Mouse (Mus musculus): Measurements from ENCODE around the gene Rere.
"Not testable (repeated sequence)": the region's sequence is repeated elsewhere in the genome, so short reads cannot be mapped to it uniquely, and the experiment has no call there.

Rere gene

GRCm38 (mm10) chr4:150461427-150462189, 180.2 kb downstream of the Rere start:
- DNase-seq (ENCODE audit: low spot score in 2 of 2) = no peak

- peak; percentile 81 to 85 for DNase-seq (ENCODE audit: low spot score in 2 of 2)
Observed at GRCm38 (mm10) chr4:150462367-150462766, 180.9 kb downstream of the Rere start.

DNA sequence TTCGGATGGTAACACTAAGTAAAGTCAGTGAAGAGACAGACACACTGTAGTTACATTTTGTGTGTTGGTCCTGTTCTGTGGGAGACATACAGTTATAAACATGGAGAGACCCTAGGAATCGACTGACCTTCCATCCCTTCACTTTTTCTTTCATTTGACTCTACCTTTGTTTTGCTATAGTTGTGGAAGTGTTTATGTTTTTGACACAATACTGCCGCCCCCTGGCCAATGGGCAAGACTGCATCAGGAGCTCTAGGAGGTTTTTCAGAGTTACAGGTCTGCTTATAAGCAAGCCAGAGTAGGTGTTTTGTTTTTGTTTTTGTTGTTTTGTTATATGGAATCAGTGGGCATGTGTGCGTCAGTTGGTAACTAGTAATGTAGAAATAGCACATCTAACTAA, 184.3 kb downstream of the Rere start:
- DNase-seq (ENCODE audit: low spot score in 2 of 2) = peak; percentile 60 to 79

DNA sequence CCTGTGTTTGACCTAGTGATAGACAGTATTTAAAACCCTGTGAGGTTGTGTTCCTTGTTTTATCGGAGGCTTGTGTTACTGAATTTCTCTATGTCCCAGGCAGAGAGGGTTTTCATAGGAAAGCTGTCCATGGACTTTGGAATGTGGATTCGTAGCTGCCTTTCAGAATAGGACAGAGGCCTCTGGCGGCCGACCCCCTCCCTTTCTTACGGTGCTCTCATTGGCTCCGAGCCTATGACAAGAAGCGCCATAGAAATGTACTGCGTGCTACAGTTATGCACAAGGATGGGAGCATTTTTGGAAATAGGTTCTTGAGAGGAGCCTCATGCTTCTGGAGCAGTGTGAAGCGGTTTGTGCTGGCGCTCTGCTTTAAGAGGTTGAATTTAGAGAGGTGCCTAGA, 187.8 kb downstream of the Rere start:
- no peak for DNase-seq (ENCODE audit: low spot score in 2 of 2)

- DNase-seq (ENCODE audit: low spot score in 2 of 2) = no peak
Observed at GRCm38 (mm10) chr4:150470674-150471328, 189.4 kb downstream of the Rere start.

GRCm38 (mm10) chr4:150472751-150473436, 191.4 kb downstream of the Rere start:
- DNase-seq (ENCODE audit: low spot score in 2 of 2) = no peak

DNA sequence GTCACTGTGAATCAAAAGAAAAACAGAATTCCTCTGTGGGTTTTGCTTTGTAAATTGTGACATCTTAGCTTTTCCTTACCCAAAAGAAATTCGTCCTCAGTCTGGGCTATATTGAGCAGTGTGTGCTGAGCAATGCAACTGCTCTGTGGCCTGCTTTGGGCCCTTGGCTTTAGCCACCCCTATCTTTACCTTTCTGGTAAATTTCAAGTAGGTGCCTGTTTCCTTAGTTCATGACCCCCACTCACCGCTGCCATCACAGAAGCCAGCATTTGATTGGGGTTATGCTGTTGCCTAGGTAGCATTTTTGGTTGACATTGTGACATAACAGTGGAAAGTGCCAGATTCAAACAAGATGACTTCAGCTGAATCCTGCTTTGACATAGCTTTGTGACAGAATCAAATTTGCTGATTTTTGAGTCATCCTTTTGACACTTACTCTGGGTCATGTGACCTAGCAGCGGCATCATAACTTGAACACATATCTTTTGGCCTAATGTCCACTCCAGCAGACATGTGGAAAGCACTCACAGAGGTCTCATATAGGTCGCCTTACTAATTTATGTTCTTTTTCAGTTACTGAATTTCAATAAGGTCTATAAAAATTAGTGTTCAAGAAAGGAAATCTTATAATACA, 192.1 kb downstream of the Rere start:
- no peak for DNase-seq (ENCODE audit: low spot score in 2 of 2)

DNA sequence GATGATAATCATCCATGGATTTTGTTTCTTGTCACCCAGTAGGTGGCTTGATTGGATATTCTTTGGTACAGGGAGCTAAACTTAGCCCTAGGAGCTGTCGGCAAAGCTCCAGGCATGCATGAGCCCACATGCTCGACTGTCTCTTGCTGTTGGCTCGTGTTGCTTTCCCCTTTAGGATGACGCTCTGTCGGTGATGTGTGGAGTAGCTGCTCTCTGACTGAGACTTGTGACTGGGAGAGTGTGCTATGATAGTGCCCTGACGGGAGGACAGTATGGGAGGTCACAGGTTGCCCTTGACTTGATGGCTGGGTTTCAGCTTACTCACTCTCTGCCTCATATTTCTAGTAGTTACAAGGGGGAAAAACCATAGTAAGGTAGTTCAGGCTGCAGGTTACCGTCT, 192.6 kb downstream of the Rere start:
- DNase-seq (ENCODE audit: low spot score in 2 of 2) = peak; percentile 73 to 78

DNA sequence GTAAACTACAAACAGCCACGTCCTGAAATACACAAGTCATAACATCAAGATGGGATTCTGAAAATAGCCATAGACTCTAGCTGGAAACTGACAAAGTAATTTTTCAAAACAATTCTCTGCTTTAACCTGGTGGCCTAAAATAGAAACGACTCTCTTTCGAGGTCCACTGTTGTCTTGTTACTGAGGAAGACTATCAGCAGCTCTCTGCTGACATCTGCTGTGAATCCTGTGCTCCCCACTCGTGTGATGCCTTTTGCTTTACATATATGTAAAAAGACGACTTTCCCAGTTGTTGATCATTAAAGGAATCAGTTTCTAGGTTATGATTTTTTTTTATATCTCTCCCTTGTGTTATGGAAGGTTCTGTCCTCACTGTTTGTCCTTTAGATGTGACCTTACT, 194.8 kb downstream of the Rere start:
- no peak for DNase-seq (ENCODE audit: low spot score in 2 of 2)

GRCm38 (mm10) chr4:150478006-150478405, 196.6 kb downstream of the Rere start:
- DNase-seq (ENCODE audit: low spot score in 2 of 2) = no peak

DNA sequence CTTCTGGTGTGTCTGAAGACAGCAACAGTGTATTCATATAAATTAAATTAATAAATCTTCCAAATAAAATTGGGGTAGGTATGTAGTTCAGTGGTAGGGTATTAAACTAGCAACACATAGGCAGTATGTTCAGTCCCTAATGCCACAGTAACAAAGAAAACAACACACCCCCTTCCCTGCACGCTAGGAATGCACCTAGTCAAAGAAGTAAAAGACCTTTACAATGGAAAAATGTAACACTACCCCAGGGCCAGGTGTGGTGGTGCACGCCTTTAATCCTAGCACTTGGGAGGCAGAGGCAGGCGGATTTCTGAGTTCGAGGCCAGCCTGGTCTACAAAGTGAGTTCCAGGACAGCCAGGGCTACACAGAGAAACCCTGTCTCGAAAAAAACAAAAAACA, 201.6 kb downstream of the Rere start:
- DNase-seq (ENCODE audit: low spot score in 2 of 2) = not testable (repeated sequence)

- no peak for DNase-seq (ENCODE audit: low spot score in 2 of 2)
Observed at GRCm38 (mm10) chr4:150486097-150486496, 204.7 kb downstream of the Rere start.

DNA sequence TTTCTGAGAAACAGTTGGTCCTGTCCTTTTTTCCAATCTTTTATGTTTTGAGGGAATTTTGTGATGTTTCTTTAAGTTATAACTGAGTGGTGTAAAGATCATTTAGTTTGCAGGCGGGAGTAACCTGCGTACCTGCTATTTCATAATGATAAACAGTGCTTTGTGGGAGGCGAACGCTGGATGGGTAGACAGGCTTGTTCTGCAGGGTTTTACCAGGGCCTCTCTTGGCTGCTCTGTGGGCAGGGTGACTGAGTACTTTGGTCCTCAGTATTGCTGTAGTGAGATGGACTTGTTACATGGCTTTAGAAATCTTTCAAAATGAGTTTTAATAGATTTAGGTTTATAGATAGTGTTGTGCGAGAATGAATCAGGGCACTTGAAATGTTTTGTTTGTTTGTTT, 205.7 kb downstream of the Rere start:
- DNase-seq (ENCODE audit: low spot score in 2 of 2) = no peak

- peak; percentile 84 to 93 for DNase-seq (ENCODE audit: low spot score in 2 of 2)
Observed at GRCm38 (mm10) chr4:150488096-150488748, 206.8 kb downstream of the Rere start.

GRCm38 (mm10) chr4:150488767-150489166, 207.3 kb downstream of the Rere start:
- DNase-seq (ENCODE audit: low spot score in 2 of 2) = peak in 1 of 2 experiments; percentile 58

DNA sequence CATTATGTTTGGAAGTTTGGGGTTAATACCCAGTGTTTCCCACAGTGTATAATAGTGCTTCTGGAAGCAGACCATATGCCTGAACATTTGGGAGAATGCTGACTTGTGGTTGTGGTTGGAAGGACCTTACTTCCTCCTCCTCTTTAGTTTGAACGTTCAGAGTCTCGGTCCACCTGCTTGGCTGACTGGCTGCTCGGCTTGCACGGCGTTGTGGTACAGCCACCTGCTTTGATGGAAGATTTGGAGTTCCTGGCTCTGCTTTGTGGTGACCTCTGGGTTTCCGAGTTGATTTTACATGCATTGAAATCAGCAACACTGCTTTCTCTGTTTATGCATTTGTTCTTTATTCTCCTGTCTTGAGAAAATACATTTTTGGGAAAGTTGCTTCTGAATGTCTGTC, 208.6 kb downstream of the Rere start:
- no peak for DNase-seq (ENCODE audit: low spot score in 2 of 2)

DNA sequence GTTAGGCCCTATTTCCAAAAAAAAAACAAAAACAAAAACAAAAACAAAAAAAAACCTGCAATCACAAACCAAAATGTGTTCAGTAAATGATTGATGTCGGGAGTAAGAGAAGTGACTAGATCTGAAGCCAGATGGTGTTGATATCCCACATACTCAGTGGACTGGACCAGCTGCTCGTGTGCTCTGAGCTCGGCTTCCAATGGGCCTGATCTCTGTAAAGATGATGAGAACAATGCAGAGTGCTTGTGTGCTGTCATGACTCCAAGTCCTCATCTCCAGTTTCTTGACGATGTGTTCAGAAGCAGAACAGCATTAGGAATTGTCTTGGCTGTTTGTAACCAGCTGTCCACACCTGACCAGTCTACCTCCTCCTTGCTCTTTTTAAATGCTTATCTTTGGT, 210.3 kb downstream of the Rere start:
- DNase-seq (ENCODE audit: low spot score in 2 of 2) = no peak

DNA sequence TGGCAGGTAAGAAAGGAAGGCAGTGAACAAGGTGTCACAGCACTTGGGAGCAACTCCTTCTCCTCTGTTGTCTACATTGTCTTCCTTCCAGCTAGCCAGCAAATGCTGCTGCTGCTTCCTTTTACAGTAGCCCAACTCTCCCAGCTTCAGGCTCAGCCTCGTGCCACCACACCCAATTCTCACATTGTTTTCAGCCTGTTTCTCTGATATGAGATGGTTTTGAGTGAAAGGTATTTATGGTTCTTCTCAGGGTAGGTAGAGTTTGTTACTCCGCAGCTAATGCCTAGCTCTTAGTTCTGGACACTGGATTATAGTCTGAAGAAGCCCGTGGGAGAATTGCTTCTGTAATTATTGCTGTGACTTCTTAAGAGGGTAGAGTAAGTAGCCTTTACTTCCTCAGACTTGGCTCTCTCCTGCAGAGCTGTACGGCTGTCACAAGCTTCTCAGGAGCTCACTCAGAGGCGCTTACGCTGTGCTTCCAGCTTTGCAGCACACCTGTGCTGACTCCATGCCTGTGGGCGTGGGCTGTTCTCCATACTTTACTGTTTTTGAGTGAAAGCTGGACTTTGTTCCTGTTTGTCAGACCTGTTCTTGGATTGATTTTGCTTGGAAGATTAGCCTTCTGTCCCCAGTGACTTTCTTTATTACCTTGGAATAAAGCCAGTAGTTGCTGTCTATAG, 212.0 kb downstream of the Rere start:
- no peak for DNase-seq (ENCODE audit: low spot score in 2 of 2)

DNA sequence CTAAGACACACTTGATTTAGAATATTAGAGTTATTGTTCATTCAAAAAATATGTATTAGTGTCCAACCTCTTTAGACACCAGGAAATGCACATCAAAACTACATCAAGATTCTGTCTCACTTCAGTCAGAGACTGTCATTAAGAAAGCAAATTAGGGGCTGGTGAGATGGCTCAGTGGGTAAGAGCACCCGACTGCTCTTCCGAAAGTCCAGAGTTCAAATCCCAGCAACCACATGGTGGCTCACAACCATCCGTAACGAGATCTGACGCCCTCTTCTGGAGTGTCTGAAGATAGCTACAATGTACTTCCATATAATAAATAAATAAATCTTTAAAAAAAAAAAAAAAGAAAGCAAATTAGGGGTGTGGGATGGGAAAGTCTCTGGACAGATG, 212.5 kb downstream of the Rere start:
- DNase-seq (ENCODE audit: low spot score in 2 of 2) = not testable (repeated sequence)

GRCm38 (mm10) chr4:150495568-150495967, 214.1 kb downstream of the Rere start:
- DNase-seq (ENCODE audit: low spot score in 2 of 2) = no peak

GRCm38 (mm10) chr4:150504304-150505021, 223.0 kb downstream of the Rere start:
- no peak for DNase-seq (ENCODE audit: low spot score in 2 of 2)
